Mouse (Mus musculus): ENCODE data around the gene 2410002F23Rik. TPM values are rescaled to one million over a fixed set of nuclear protein-coding genes. Genes with fewer than 3 reads are reported as not detected.

Gene 2410002F23Rik
- polyA plus RNA-seq (2015; fragmentation: Nextera tagmentation; extraction: Ambion mirVana) = 46.6 and 50.7 TPM in 2 replicates

GRCm38 (mm10) chr7:44246055-44246983 is at the start of gene 2410002F23Rik, which contains the start of gene 1700028J19Rik:
Gene 2410002F23Rik, plus strand, starts transcription at chr7:44246722.
Gene 1700028J19Rik, minus strand, starts transcription at chr7:44246695.

GRCm38 (mm10) chr7:44197891-44198290 is 48.6 kb upstream of the 2410002F23Rik start, which contains the start of gene Klk1b3:
Gene Klk1b3, plus strand, starts transcription at chr7:44198191.

GRCm38 (mm10) chr7:44207135-44207534 is 39.4 kb upstream of the 2410002F23Rik start, which contains the start of gene Klk1b4:
Gene Klk1b4, plus strand, starts transcription at chr7:44207435.

GRCm38 (mm10) chr7:44215645-44216044 is 30.9 kb upstream of the 2410002F23Rik start, which contains the start of gene Klk1b5:
Gene Klk1b5, plus strand, starts transcription at chr7:44215945.

GRCm38 (mm10) chr7:44225076-44225475 is 21.4 kb upstream of the 2410002F23Rik start, which contains the start of gene Klk1:
Gene Klk1, plus strand, starts transcription at chr7:44225360.

DNA sequence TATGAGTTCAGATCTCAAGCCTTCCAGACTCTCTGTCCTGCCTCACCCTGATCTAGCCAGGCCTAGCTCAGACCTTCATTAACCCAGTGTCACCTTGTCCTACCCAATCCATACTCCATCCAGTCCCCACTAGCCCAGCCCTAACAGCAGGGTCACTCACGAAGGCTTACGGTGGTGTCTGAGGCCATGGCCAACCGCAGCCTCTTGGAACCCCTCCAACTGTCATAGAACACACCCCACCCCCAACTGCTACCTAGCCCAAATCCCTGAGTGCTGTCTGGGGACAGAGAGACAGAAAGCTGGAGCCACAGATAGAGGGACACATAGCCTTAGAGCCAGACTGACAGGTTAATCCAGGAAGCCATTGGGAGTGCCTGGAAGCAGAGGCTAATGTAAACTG is 10.6 kb upstream of the 2410002F23Rik start, which contains the start of gene Gm36864:
Gene Gm36864, plus strand, starts transcription at position 269 of the 400 bp plus-strand sequence.

DNA sequence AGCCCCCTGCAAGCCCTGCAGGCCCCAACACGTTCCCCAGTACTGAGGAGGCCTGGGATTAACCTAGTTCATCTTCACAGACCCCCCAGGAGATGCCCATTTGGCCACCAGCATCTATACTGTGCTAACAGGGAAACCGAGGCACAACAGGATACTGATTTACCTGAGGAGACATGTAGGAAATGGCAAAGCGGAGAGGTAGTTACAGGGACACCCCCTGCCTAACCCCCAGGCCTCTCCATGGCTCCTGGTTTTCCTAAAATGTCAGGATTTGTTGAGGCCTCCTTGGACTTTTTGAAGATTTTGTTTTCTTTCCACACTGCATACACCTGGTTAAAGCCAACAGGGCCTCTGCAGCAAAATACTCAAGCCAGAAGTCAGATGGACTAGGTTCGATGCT is 10.8 kb downstream of the 2410002F23Rik start, which contains the start of gene Acp4:
Gene Acp4, minus strand, starts transcription at position 101 of the 400 bp plus-strand sequence.

GRCm38 (mm10) chr7:44261147-44261546 is 14.6 kb downstream of the 2410002F23Rik start, which contains the start of gene Gm15517:
Gene Gm15517, plus strand, starts transcription at chr7:44261447.

Other genes with a start within 250 kb of the 2410002F23Rik start
- 17.1 and 21.7 TPM in 2 replicates for gene Klk1b26, start 234.6 kb upstream of the 2410002F23Rik start, polyA plus RNA-seq (2015; fragmentation: Nextera tagmentation; extraction: Ambion mirVana)
- gene Klk1b27, start 194.4 kb upstream of the 2410002F23Rik start, polyA plus RNA-seq (2015; fragmentation: Nextera tagmentation; extraction: Ambion mirVana) = not detected in 2 replicates
- not detected in 2 replicates for gene Klk1b21, start 144.4 kb upstream of the 2410002F23Rik start, polyA plus RNA-seq (2015; fragmentation: Nextera tagmentation; extraction: Ambion mirVana)
- not detected in 2 replicates for gene Klk1b22, start 134.0 kb upstream of the 2410002F23Rik start, polyA plus RNA-seq (2015; fragmentation: Nextera tagmentation; extraction: Ambion mirVana)
- 0.10 and 0.24 TPM in 2 replicates for gene Klk1b16, start 110.0 kb upstream of the 2410002F23Rik start, polyA plus RNA-seq (2015; fragmentation: Nextera tagmentation; extraction: Ambion mirVana)
- not detected in 2 replicates for gene Klk1b24, start 58.5 kb upstream of the 2410002F23Rik start, polyA plus RNA-seq (2015; fragmentation: Nextera tagmentation; extraction: Ambion mirVana)
- not detected in 2 replicates for gene Klk1b3, start 48.5 kb upstream of the 2410002F23Rik start, polyA plus RNA-seq (2015; fragmentation: Nextera tagmentation; extraction: Ambion mirVana)
- gene Klk1b4, start 39.3 kb upstream of the 2410002F23Rik start, polyA plus RNA-seq (2015; fragmentation: Nextera tagmentation; extraction: Ambion mirVana) = not detected in 2 replicates
- gene Klk1b5, start 30.8 kb upstream of the 2410002F23Rik start, polyA plus RNA-seq (2015; fragmentation: Nextera tagmentation; extraction: Ambion mirVana) = not detected in 2 replicates
- gene Klk1, start 21.4 kb upstream of the 2410002F23Rik start, polyA plus RNA-seq (2015; fragmentation: Nextera tagmentation; extraction: Ambion mirVana) = 0.24 TPM in 1 of 2 replicates, not detected in the other
- gene Gm36864, start 10.5 kb upstream of the 2410002F23Rik start, polyA plus RNA-seq (2015; fragmentation: Nextera tagmentation; extraction: Ambion mirVana) = not detected in 2 replicates
- 0.46 and 1.0 TPM in 2 replicates for gene 1700028J19Rik, start within 50 bp of the 2410002F23Rik start, polyA plus RNA-seq (2015; fragmentation: Nextera tagmentation; extraction: Ambion mirVana)
- 1.9 and 2.3 TPM in 2 replicates for gene Acp4, start 10.7 kb downstream of the 2410002F23Rik start, polyA plus RNA-seq (2015; fragmentation: Nextera tagmentation; extraction: Ambion mirVana)
- not detected in 2 replicates for gene Gm15517, start 14.7 kb downstream of the 2410002F23Rik start, polyA plus RNA-seq (2015; fragmentation: Nextera tagmentation; extraction: Ambion mirVana)
- gene Clec11a, start 60.2 kb downstream of the 2410002F23Rik start, polyA plus RNA-seq (2015; fragmentation: Nextera tagmentation; extraction: Ambion mirVana) = 1.5 and 3.3 TPM in 2 replicates
- 0.41 and 0.55 TPM in 2 replicates for gene Shank1, start 63.5 kb downstream of the 2410002F23Rik start, polyA plus RNA-seq (2015; fragmentation: Nextera tagmentation; extraction: Ambion mirVana)
- gene Syt3, start 137.4 kb downstream of the 2410002F23Rik start, polyA plus RNA-seq (2015; fragmentation: Nextera tagmentation; extraction: Ambion mirVana) = 0.46 and 0.90 TPM in 2 replicates
- gene 1700008O03Rik, start 139.1 kb downstream of the 2410002F23Rik start, polyA plus RNA-seq (2015; fragmentation: Nextera tagmentation; extraction: Ambion mirVana) = not detected in 2 replicates
- gene Lrrc4b, start 182.3 kb downstream of the 2410002F23Rik start, polyA plus RNA-seq (2015; fragmentation: Nextera tagmentation; extraction: Ambion mirVana) = 0.12 and 0.17 TPM in 2 replicates
- not detected in 2 replicates for gene Aspdh, start 218.7 kb downstream of the 2410002F23Rik start, polyA plus RNA-seq (2015; fragmentation: Nextera tagmentation; extraction: Ambion mirVana)
- 96.3 and 103 TPM in 2 replicates for gene Josd2, start 221.3 kb downstream of the 2410002F23Rik start, polyA plus RNA-seq (2015; fragmentation: Nextera tagmentation; extraction: Ambion mirVana)
- 51.6 and 62.1 TPM in 2 replicates for gene Emc10, start 249.8 kb downstream of the 2410002F23Rik start, polyA plus RNA-seq (2015; fragmentation: Nextera tagmentation; extraction: Ambion mirVana)
- gene Fam71e1, start 249.9 kb downstream of the 2410002F23Rik start, polyA plus RNA-seq (2015; fragmentation: Nextera tagmentation; extraction: Ambion mirVana) = 6.9 and 7.1 TPM in 2 replicates